Mouse (Mus musculus): ENCODE measurements around the gene Pcyt1b. TPM values are rescaled to one million over a fixed set of nuclear protein-coding genes. Genes with fewer than 3 reads are reported as not detected.

The Pcyt1b gene
- polyA plus RNA-seq, 1 experiment: 1.4 TPM

DNA sequence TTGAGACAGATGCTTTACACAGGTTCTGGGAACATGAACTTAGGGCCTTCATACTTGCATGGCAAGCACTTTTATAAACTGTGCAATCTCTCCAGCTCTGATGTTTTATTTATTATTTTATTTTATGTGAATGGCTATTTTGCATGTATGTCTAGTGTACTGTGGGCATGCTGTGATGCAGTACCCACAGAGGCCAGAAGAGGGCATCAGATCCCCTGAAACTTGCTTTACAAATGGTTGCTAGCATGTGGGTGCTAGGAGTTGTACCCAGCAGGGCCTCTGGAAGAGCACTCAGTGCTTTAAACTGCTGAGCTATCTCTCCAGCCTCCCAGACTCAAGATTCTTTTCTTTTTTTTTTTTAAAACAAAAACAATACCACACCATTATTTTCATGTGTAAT is 138.5 kb downstream of the Pcyt1b start:
- Histone ChIP-seq H3K4me1 (ENCODE audit: control insufficient read depth, insufficient read depth, low read length) (no peaks in the 10 kb centered on the region), H3K27ac (ENCODE audit: control insufficient read depth, insufficient read depth, low read depth, low read length) (no peak overlapping the region), H3K36me3 (ENCODE audit: control insufficient read depth, insufficient read depth, low read length) (no peaks in the 10 kb centered on the region), H3K4me3 (ENCODE audit: control insufficient read depth, low read depth, low read length) (no peak overlapping the region), H3K27me3 (ENCODE audit: control insufficient read depth, insufficient read depth, low read length) (no peaks in the 10 kb centered on the region)
- TF ChIP-seq POLR2A (IDR thresholded peaks at IDR 0.05; ENCODE audit: control insufficient read depth, low read depth, low read length) (no peak), CTCF (IDR thresholded peaks at IDR 0.05; ENCODE audit: control insufficient read depth, insufficient read depth, insufficient replicate concordance, low read depth, low read length) (no peak)

Other genes starting within 250 kb of the Pcyt1b start
- gene Pola1, start 22.7 kb upstream of the Pcyt1b start, polyA plus RNA-seq (2012; rRNA removed): 0.17 and 0.25 TPM in 2 replicates
- 36.4 and 43.0 TPM in 2 replicates for gene Pdk3, start 177.3 kb downstream of the Pcyt1b start, polyA plus RNA-seq (2012; rRNA removed)